Mouse (Mus musculus): ENCODE data around the gene Zc2hc1b. TPM values are rescaled to one million over a fixed set of nuclear protein-coding genes. Genes with fewer than 3 reads are reported as not detected.

The Zc2hc1b gene
- total RNA-seq (2023), result not detected

GRCm38 (mm10) chr10:13177973-13178624, at the start of gene Zc2hc1b:
Gene Zc2hc1b (minus strand): TSS chr10:13178023.

GRCm38 (mm10) chr10:13192731-13193351, 15.0 kb upstream of the Zc2hc1b start, which contains the start of gene Ltv1:
Gene Ltv1 (minus strand): TSS chr10:13193168.

Other genes with a start within 250 kb of the Zc2hc1b start
- gene Stx11, start 213.7 kb downstream of the Zc2hc1b start, total RNA-seq (2023), result 10 to 100 TPM; 54.8 to 62.4 TPM
- gene Sf3b5, start 172.7 kb downstream of the Zc2hc1b start, total RNA-seq (2023), result 1 to 10 TPM; 8.6 to 8.8 TPM
- gene Plagl1, start 117.5 kb downstream of the Zc2hc1b start, total RNA-seq (2023), result 1 to 10 TPM in 1 of 2 experiments, under 1 TPM in 1; 0.97 to 1.7 TPM
- gene Ltv1, start 15.1 kb upstream of the Zc2hc1b start, total RNA-seq (2023), result 10 to 100 TPM; 47.8 to 50.6 TPM

Data from monocyte, adult 59 days (primary cell).